In genomic region chr8:91528967-91529366, GRCm38 (mm10) we compare ENCODE assay signal across 10 mouse cellular contexts.
DNase-seq lines count a peak whose midpoint lies in the region.
"Had no signal": no experiment of that assay in that cellular context is flagged by ENCODE, and none has a peak within 500 bp of the region (broad histone marks: within the 10 kb centered on the region; RNA-seq: fewer than 3 reads in every experiment).

No protein-coding gene starts in this region.

- intact Hi-C loops in heart, postnatal 10 days (cut with DNase I): loop anchor here (2.0 kb wide), 1 partner anchor 40 kb away; no protein-coding TSS in a partner anchor

- DNase-seq in heart, postnatal 10 days: peak; percentile 39 to 46
- no peak for DNase-seq in heart, adult 9 months (ENCODE audit: low spot score in 2 of 2)
- peak; percentile 40 for DNase-seq in layer of hippocampus, adult 9-10 months (ENCODE audit: low spot score)
- no peak for DNase-seq in layer of hippocampus, postnatal 36 days
- peak; percentile 30 for DNase-seq in right cerebral cortex, adult 18-20 months
- no peak for DNase-seq in right cerebral cortex, postnatal 4 days
- DNase-seq in right cerebral cortex, postnatal 14 days: peak; percentile 34
- DNase-seq in cerebellum, adult 9-10 months: no peak
- DNase-seq: gastrocnemius, adult 2 months; thymus, postnatal 4 days had no signal

Comparison
In these comparisons a context has a peak if more than half of its experiments do, and no peak if none do; other contexts are left out.
1. DNase-seq: peak in heart, postnatal 10 days (2 of 2), layer of hippocampus, adult 9-10 months (single experiment), right cerebral cortex, adult 18-20 months (single experiment) and right cerebral cortex, postnatal 14 days (single experiment); none in heart, adult 9 months (0 of 2), layer of hippocampus, postnatal 36 days (0 of 2), right cerebral cortex, postnatal 4 days (single experiment) and cerebellum, adult 9-10 months (single experiment).